Mouse (Mus musculus) forebrain, embryonic 11.5 days (tissue): Measurements from ENCODE around the gene Ints1. TPM values are rescaled to one million over a fixed set of nuclear protein-coding genes. Genes with fewer than 3 reads are reported as not detected.

Experiments used
- ATAC-seq: fragments of 200-750 bp; cut with Nextera tagmentation; replicated peaks from 2 replicates; pipeline ENCODE4 v1.8.0; 2017; ENCODE audit warnings: moderate TSS enrichment; ENCODE audit not compliant: low FRiP score
- DNase-seq: peaks from one replicate; pipeline ENCODE4 v3.0.0-alpha.2; 2017; ENCODE audit warnings: low spot score
- H3K27ac ChIP-seq: fragments of 300-500 bp; sonication (generic); 2 replicates; pipeline ENCODE4 v1.5.1; 2014; ENCODE audit warnings: low read depth, low read length
- H3K27me3 ChIP-seq: fragments of 300-500 bp; sonication (generic); 2 replicates; pipeline ENCODE4 v1.6.1; 2014; ENCODE audit warnings: mild to moderate bottlenecking, low read length, mixed read lengths; ENCODE audit not compliant: control insufficient read depth, insufficient read depth
- H3K36me3 ChIP-seq: fragments of 300-500 bp; sonication (generic); 2 replicates; pipeline ENCODE4 v1.6.1; 2014; ENCODE audit warnings: mild to moderate bottlenecking, low read length, moderate library complexity, mixed read lengths; ENCODE audit not compliant: control insufficient read depth, insufficient read depth
- H3K4me1 ChIP-seq: fragments of 300-500 bp; sonication (generic); replicated peaks from 2 replicates; pipeline ENCODE4 v1.6.1; 2014; ENCODE audit warnings: low read length, mixed read lengths; ENCODE audit not compliant: control insufficient read depth, insufficient read depth
- H3K4me2 ChIP-seq: fragments of 300-500 bp; sonication (generic); 2 replicates; pipeline ENCODE4 v1.6.1; 2014; ENCODE audit warnings: low read depth, mild to moderate bottlenecking, low read length, moderate library complexity, mixed read lengths; ENCODE audit not compliant: severe bottlenecking
- H3K4me3 ChIP-seq: fragments of 300-500 bp; sonication (generic); 2 replicates; pipeline ENCODE4 v1.5.1; 2014; ENCODE audit warnings: low read depth, low read length
- H3K9ac ChIP-seq: fragments of 300-500 bp; sonication (generic); 2 replicates; pipeline ENCODE4 v1.6.1; 2014; ENCODE audit warnings: low read length
- H3K9me3 ChIP-seq: fragments of 300-500 bp; sonication (generic); 2 replicates; pipeline ENCODE4 v1.6.1; 2016; ENCODE audit warnings: low read length, mixed read lengths; ENCODE audit not compliant: control insufficient read depth
- WGBS: fragments of 180-500 bp; shearing (Covaris S2); extraction: QIAGEN DNeasy Blood & Tissue Kit; methylation state at CpG from one replicate; pipeline ENCODE4 v1.1.7; 2014; 5-methylcytosine and 5-hydroxymethylcytosine counted together
- polyA plus RNA-seq: library from polyadenylated mRNA; unstranded; fragments of >200 nt; fragmentation: Nextera tagmentation; extraction: Ambion mirVana; gene quantifications from 2 replicates; pipeline ENCODE4 v1.2.1, GENCODE M21; 2014

Gene Ints1
- polyA plus RNA-seq, 1 experiment from 2014 or later: 40.5 TPM

- 27% methylated on average over 11 of the region's 11 CpGs for WGBS
- Histone ChIP-seq H3K4me3 (0 out of 2 replicates have a peak overlapping the region, but pooled peaks have one; percentile 9), H3K4me2 (peak overlapping the region; percentile 36), H3K36me3 (no peaks in the 10 kb centered on the region), H3K9ac (peak overlapping the region; percentile 27), H3K27ac (peak overlapping the region; percentile 75), H3K4me1 (peaks cover 23% of the 10 kb centered on the region), H3K27me3 (no peaks in the 10 kb centered on the region), H3K9me3 (no peaks in the 10 kb centered on the region)
- peak; percentile 85 for ATAC-seq
- peak; percentile 86 for DNase-seq
Observed at GRCm38 (mm10) chr5:139797473-139798167, 22.1 kb upstream of the Ints1 start.

DNA sequence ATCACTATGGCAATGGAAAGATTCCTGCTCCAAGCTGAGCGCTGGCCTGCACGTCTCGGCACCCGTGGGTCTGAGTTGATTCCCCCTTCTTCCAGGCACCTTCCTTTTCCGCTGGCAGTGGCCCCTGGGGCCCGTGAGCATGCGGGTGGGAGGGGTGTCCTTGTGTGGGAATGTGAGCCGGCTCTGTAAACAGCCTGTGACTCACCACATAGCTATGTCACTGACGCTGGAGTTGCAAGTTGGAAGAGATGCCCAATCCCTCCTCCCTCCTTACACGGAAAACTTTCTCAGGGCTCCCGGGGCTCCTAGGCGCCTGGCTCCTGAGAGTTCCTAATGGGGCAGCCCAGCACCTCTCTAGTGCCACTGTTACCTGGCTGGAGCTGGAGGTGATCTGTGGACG is 21.4 kb upstream of the Ints1 start:
- 33% methylated on average over 13 of the region's 13 CpGs for WGBS
- no peak overlapping the region; the same call in 1 of the 2 replicates for H3K4me3 ChIP-seq
- H3K4me2 ChIP-seq: no peak overlapping the region; the same call in 1 of the 2 replicates
- no peaks in the 10 kb centered on the region for H3K27me3 ChIP-seq
- H3K9ac ChIP-seq: peak overlapping the region; percentile 8; the same call in 1 of the 2 replicates
- ATAC-seq (peak; percentile 31), DNase-seq (peak; percentile 73)
- peaks cover 26% of the 10 kb centered on the region for H3K4me1 ChIP-seq
- peak overlapping the region; percentile 54 for H3K27ac ChIP-seq
- H3K9me3 ChIP-seq: no peaks in the 10 kb centered on the region
- no peaks in the 10 kb centered on the region for H3K36me3 ChIP-seq

- 85% methylated on average over 9 of the region's 9 CpGs for WGBS
- Histone ChIP-seq H3K4me2 (no peak overlapping the region), H3K36me3 (no peaks in the 10 kb centered on the region), H3K27ac (no peak overlapping the region; the same call in 1 of the 2 replicates), H3K9me3 (no peaks in the 10 kb centered on the region), H3K27me3 (no peaks in the 10 kb centered on the region), H3K9ac (no peak overlapping the region), H3K4me1 (peaks cover 27% of the 10 kb centered on the region), H3K4me3 (no peak overlapping the region)
- ATAC-seq (no peak), DNase-seq (no peak)
Observed at GRCm38 (mm10) chr5:139796001-139796620, 20.6 kb upstream of the Ints1 start.

DNA sequence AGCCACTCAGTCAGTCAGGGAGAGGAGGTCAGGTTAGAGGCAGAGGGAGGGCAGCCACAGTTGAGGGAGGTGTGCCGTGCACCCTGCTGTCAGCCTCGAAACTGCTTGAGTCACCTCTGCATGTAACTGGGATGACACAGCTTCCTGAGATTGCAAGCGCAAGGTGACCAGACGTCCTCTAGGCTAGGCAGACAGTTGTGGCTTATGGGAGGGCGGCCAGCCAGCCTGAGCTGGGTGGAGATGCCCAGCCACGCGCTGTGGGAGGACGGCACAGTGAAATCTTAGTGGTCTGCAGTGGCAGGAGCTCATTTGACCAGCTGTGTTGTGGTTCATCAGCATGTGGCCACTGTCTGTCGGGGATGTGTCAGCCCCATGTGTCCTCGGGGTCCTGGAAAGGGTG is 19.5 kb upstream of the Ints1 start:
- Histone ChIP-seq H3K9ac (no peak overlapping the region), H3K9me3 (no peaks in the 10 kb centered on the region), H3K27ac (no peak overlapping the region), H3K4me1 (peaks cover 27% of the 10 kb centered on the region), H3K27me3 (no peaks in the 10 kb centered on the region), H3K4me3 (no peak overlapping the region), H3K36me3 (no peaks in the 10 kb centered on the region), H3K4me2 (no peak overlapping the region)
- 70% methylated on average over 10 of the region's 10 CpGs for WGBS
- ATAC-seq: no peak
- DNase-seq: no peak

DNA sequence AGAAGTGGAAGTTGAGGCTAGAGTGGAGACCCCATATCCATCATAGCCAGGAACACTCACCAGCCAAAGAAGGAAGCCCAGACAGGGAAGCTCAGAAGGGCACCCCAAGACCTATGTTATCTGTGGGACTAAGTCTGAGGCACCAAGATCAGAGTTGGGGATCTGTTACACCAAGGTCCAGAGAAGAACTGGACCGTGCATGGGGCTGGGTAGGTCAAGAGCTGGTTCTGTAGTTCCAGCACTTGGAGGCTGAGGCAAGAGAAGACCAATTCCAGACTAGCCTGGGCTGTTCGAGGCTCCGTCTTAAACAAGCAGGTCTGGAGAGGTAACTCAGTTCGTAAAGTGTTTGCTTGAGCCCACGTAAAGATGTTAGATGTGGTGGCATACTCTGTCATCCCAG is 18.7 kb upstream of the Ints1 start:
- peak overlapping the region; percentile 2; the same call in 1 of the 2 replicates for H3K4me2 ChIP-seq
- H3K4me3 ChIP-seq: no peak overlapping the region
- no peaks in the 10 kb centered on the region for H3K9me3 ChIP-seq
- no peak for ATAC-seq
- 89% methylated on average over 5 of the region's 5 CpGs for WGBS
- H3K4me1 ChIP-seq: peaks cover 27% of the 10 kb centered on the region
- DNase-seq: no peak
- no peaks in the 10 kb centered on the region for H3K27me3 ChIP-seq
- H3K9ac ChIP-seq: no peak overlapping the region
- H3K27ac ChIP-seq: no peak overlapping the region
- H3K36me3 ChIP-seq: no peaks in the 10 kb centered on the region

DNA sequence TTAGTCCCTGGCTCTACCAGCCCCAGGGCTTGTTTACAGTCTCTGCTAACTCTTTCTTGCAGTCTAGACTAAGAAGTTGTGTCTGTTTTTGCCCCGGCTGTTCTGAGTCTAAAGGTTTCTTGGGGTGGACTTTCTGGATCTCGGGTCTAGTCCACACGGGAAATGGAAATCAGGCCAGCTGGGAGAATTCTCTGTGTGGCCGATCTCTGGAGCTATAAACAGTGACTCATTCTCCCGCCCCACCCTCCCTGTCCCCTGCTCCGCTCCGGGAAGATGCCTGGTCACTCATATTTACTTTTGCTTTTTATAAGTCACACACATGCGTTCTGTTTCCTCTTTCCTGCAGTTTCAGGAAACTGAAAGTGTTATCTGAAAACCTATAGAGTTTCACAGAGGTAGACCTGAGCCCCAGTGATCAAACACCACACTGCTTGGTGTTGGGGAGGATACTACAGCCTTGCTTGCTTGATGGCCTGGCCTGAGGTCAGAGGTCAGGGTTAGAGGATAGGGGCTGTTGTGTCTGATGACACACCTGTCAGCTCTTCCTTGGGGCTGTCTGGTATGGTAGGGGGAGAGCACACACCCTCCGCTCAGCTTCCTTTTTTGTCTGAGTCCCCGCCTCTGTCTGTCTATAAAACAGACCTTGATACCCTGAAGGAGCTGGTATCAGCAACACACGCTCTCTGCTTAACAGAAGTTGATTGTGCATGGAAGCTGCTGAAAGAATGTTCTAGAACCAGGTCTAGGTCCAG is 18.0 kb upstream of the Ints1 start:
- no peak overlapping the region for H3K9ac ChIP-seq
- H3K27ac ChIP-seq: no peak overlapping the region
- ATAC-seq (no peak), DNase-seq (no peak)
- H3K4me2 ChIP-seq: peak overlapping the region; percentile 2; the same call in 1 of the 2 replicates
- no peaks in the 10 kb centered on the region for H3K36me3 ChIP-seq
- WGBS: 77% methylated on average over 11 of the region's 11 CpGs
- H3K4me3 ChIP-seq: no peak overlapping the region
- peaks cover 24% of the 10 kb centered on the region for H3K4me1 ChIP-seq
- no peaks in the 10 kb centered on the region for H3K9me3 ChIP-seq
- H3K27me3 ChIP-seq: no peaks in the 10 kb centered on the region

DNA sequence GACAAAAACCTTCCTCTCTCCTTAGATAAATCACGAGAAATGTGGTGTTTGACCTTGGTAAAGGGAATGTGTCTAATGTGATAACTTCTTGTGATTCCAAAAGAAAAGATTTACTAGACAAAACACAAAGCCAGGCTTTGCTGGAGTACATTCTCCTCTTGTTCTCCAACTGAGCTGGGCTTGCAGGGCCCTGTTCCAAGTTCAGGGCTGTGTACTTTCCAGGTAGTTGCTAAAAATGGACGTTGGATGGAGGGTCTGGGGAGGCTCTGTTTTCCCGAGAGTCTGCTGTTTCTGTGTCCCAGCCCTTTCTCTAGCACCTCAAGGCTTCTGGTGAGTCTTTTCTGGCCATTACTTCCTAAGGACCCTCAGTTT is 17.5 kb upstream of the Ints1 start:
- no peak for DNase-seq
- Histone ChIP-seq H3K9me3 (no peaks in the 10 kb centered on the region), H3K4me3 (no peak overlapping the region), H3K27me3 (no peaks in the 10 kb centered on the region), H3K9ac (no peak overlapping the region), H3K4me1 (peaks cover 19% of the 10 kb centered on the region), H3K27ac (no peak overlapping the region), H3K36me3 (no peaks in the 10 kb centered on the region), H3K4me2 (no peak overlapping the region)
- ATAC-seq: no peak
- 77% methylated on average over 3 of the region's 3 CpGs for WGBS

GRCm38 (mm10) chr5:139792159-139792775 is 16.8 kb upstream of the Ints1 start:
- Histone ChIP-seq H3K9me3 (no peaks in the 10 kb centered on the region), H3K36me3 (no peaks in the 10 kb centered on the region), H3K4me1 (peaks cover 12% of the 10 kb centered on the region), H3K27ac (no peak overlapping the region), H3K27me3 (no peaks in the 10 kb centered on the region), H3K4me2 (peak overlapping the region; percentile 100), H3K9ac (peak overlapping the region; percentile 75), H3K4me3 (peak overlapping the region; percentile 82)
- WGBS: 24% methylated on average over 11 of the region's 11 CpGs
- no peak for ATAC-seq
- no peak for DNase-seq
